Mouse (Mus musculus) C2C12 (cell line): ENCODE results near the gene Adgrl2. TPM values are rescaled to one million over a fixed set of nuclear protein-coding genes. Genes with fewer than 3 reads are reported as not detected.

Source experiments
- H3K27me3 ChIP-seq: one replicate; pipeline ENCODE4 v1.6.1; 2011; ENCODE audit not compliant: control insufficient read depth, insufficient read depth, insufficient read length
- H3K36me3 ChIP-seq: one replicate; pipeline ENCODE4 v1.6.1; 2011; ENCODE audit not compliant: control insufficient read depth, insufficient read depth
- H3K4me3 ChIP-seq: one replicate; pipeline ENCODE4 v1.5.1; 2011; ENCODE audit warnings: mild to moderate bottlenecking, control low read depth; ENCODE audit not compliant: poor library complexity, insufficient read depth, severe bottlenecking
- H3K79me2 ChIP-seq: one replicate; pipeline ENCODE4 v1.6.1; 2011; ENCODE audit not compliant: control insufficient read depth, insufficient read depth
- H3K79me3 ChIP-seq: one replicate; pipeline ENCODE4 v1.6.1; 2011; ENCODE audit warnings: low read depth, control low read depth
- H3ac ChIP-seq: one replicate; pipeline ENCODE3; 2011; ENCODE audit warnings: low read depth; ENCODE audit not compliant: control insufficient read depth, insufficient read length
- CEBPB ChIP-seq: IDR thresholded peaks from one replicate; pipeline ENCODE4 v1.6.1; 2011; ENCODE audit warnings: low read depth, mild to moderate bottlenecking, control low read depth, moderate library complexity
- CTCF ChIP-seq: IDR thresholded peaks from one replicate; pipeline ENCODE4 v1.5.1; 2011; ENCODE audit not compliant: control insufficient read depth, insufficient read depth, insufficient read length
- FOSL1 ChIP-seq: IDR thresholded peaks from one replicate; pipeline ENCODE4 v1.8.0; 2011; ENCODE audit warnings: mild to moderate bottlenecking, low read length; ENCODE audit not compliant: poor library complexity, insufficient read depth, severe bottlenecking
- MAX ChIP-seq: IDR thresholded peaks from one replicate; pipeline ENCODE4 v1.6.1; 2011; ENCODE audit warnings: mild to moderate bottlenecking, control low read depth
- MYOD1 ChIP-seq: IDR thresholded peaks from one replicate; pipeline ENCODE4 v1.6.1; 2011; ENCODE audit warnings: low read depth; ENCODE audit not compliant: control insufficient read depth, insufficient read length
- MYOG ChIP-seq: IDR thresholded peaks from one replicate; pipeline ENCODE4 v1.6.1; 2011; ENCODE audit not compliant: control insufficient read depth, insufficient read length; ENCODE audit errors: extremely low read depth
- USF1 ChIP-seq: IDR thresholded peaks from one replicate; pipeline ENCODE4 v1.6.1; 2011; ENCODE audit warnings: low read depth, mild to moderate bottlenecking, control low read depth, moderate library complexity
- polyA plus RNA-seq: library from polyadenylated mRNA; unstranded; fragments of >200 nt; fragmentation: generic; extraction: Trizol; gene quantifications from one replicate; pipeline ENCODE4 v1.2.1, GENCODE M21; 2012; ENCODE audit warnings: missing spikeins

The Adgrl2 gene
- polyA plus RNA-seq, 1 experiment, result 19.9 TPM

- H3ac ChIP-seq, result no peak overlapping the region
- TF ChIP-seq MAX (no peak), FOSL1 (no peak), CTCF (no peak), MYOD1 (no peak), MYOG (no peak), USF1 (no peak), CEBPB (no peak)
- no peaks in the 10 kb centered on the region for H3K36me3 ChIP-seq
- no peaks in the 10 kb centered on the region for H3K27me3 ChIP-seq
- peaks cover 92% of the 10 kb centered on the region for H3K79me2 ChIP-seq
- H3K79me3 ChIP-seq, result peaks cover 52% of the 10 kb centered on the region
- H3K4me3 ChIP-seq, result no peak overlapping the region
Measured at GRCm38 (mm10) chr3:148971893-148972596, 18.3 kb downstream of the Adgrl2 start.

- no peaks in the 10 kb centered on the region for H3K27me3 ChIP-seq
- H3K79me2 ChIP-seq, result peaks cover 91% of the 10 kb centered on the region
- H3K79me3 ChIP-seq, result peaks cover 58% of the 10 kb centered on the region
- H3K4me3 ChIP-seq, result no peak overlapping the region
- no peak overlapping the region for H3ac ChIP-seq
- no peaks in the 10 kb centered on the region for H3K36me3 ChIP-seq
- TF ChIP-seq CEBPB (no peak), USF1 (no peak), MAX (no peak), FOSL1 (no peak), MYOD1 (no peak), MYOG (no peak), CTCF (no peak)
Measured at GRCm38 (mm10) chr3:148964991-148965605, 25.3 kb downstream of the Adgrl2 start.

GRCm38 (mm10) chr3:148963381-148964044 lies 26.8 kb downstream of the Adgrl2 start:
- Histone ChIP-seq H3ac (no peak overlapping the region), H3K79me2 (peaks cover 93% of the 10 kb centered on the region), H3K36me3 (no peaks in the 10 kb centered on the region), H3K27me3 (no peaks in the 10 kb centered on the region), H3K79me3 (peaks cover 47% of the 10 kb centered on the region), H3K4me3 (no peak overlapping the region)
- TF ChIP-seq CEBPB (no peak), FOSL1 (no peak), MAX (no peak), CTCF (no peak), MYOG (no peak), MYOD1 (no peak), USF1 (no peak)

GRCm38 (mm10) chr3:148961611-148962010 lies 28.7 kb downstream of the Adgrl2 start:
- peaks cover 95% of the 10 kb centered on the region for H3K79me2 ChIP-seq
- H3ac ChIP-seq, result no peak overlapping the region
- H3K36me3 ChIP-seq, result no peaks in the 10 kb centered on the region
- H3K79me3 ChIP-seq, result peaks cover 51% of the 10 kb centered on the region
- no peaks in the 10 kb centered on the region for H3K27me3 ChIP-seq
- TF ChIP-seq FOSL1 (no peak), CTCF (no peak), MYOG (no peak), MYOD1 (no peak), CEBPB (no peak), MAX (no peak), USF1 (no peak)
- no peak overlapping the region for H3K4me3 ChIP-seq

- peaks cover 95% of the 10 kb centered on the region for H3K79me2 ChIP-seq
- H3K79me3 ChIP-seq, result peaks cover 54% of the 10 kb centered on the region
- H3ac ChIP-seq, result no peak overlapping the region
- H3K4me3 ChIP-seq, result no peak overlapping the region
- H3K36me3 ChIP-seq, result no peaks in the 10 kb centered on the region
- H3K27me3 ChIP-seq, result no peaks in the 10 kb centered on the region
- no peak for TF ChIP-seq USF1
- TF ChIP-seq CTCF, result no peak
- TF ChIP-seq MAX, result no peak
- TF ChIP-seq FOSL1, result no peak
- TF ChIP-seq MYOD1, result no peak
- TF ChIP-seq CEBPB, result no peak
- no peak for TF ChIP-seq MYOG
Measured at GRCm38 (mm10) chr3:148960751-148961289, 29.5 kb downstream of the Adgrl2 start.
